ENCODE assay signal across 11 mouse cellular contexts in the genomic region with DNA sequence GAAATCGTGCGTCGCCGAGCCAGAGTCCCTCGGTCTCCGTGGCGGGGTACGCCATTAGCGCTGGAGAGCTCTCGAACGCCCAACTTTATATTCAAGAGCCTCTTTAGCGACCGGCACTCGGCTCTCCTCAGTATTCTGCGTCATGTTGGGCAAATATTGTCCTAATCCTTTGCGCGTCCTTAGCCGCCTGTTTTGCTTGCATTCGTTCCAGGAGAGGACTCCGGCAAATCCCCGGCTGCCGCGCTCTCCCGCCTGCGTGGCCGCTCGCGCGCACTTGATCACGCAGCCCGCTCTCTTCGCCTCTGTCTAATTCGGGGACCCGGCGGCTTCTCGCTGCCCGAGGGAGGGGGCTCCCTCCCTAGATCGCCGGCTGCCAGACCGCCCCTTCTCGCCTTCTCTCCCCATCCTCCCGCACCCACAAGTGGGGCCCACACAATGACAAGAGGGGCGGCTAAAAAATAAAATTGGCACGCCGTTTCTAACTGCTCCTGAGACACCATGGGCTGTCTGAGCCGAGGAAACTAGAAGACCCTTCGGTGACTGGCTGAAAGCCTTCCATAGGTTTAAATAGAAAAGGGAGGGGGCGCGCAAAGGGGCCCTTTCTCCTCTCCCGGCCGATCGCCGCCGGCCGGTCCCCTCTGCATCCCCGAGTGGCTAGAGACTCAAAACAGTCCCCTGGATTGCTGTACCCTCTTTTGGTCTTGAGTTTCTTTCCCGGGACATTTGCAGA. TPM values are rescaled to one million over a fixed set of nuclear protein-coding genes. Genes with fewer than 3 reads are reported as not detected.
DNase-seq lines count a peak whose midpoint lies in the region; ATAC-seq and TF ChIP-seq lines count a peak whose summit lies in the region.
"Had no signal": no experiment of that assay in that cellular context is flagged by ENCODE, and none has a peak within 500 bp of the region (broad histone marks: within the 10 kb centered on the region; RNA-seq: fewer than 3 reads in every experiment).

No protein-coding gene starts in this region.

- H3K27ac ChIP-seq in ES-Bruce4 (ENCODE audit: insufficient read depth, low read length), result no peak overlapping the region
- no peak overlapping the region for H3K27ac ChIP-seq in forebrain, embryonic 11.5 days (ENCODE audit: low read depth, low read length)
- no peak overlapping the region for H3K27ac ChIP-seq in limb, embryonic 13.5 days
- H3K27ac ChIP-seq in midbrain, embryonic 13.5 days, result peak overlapping the region; percentile 87
- H3K27ac ChIP-seq in kidney, embryonic 16.5 days (ENCODE audit: low read length), result no peak overlapping the region

- no peaks in the 10 kb centered on the region for H3K36me3 ChIP-seq in ES-Bruce4 (ENCODE audit: control insufficient read depth, insufficient read depth, low read length, poor library complexity, severe bottlenecking)
- H3K36me3 ChIP-seq in forebrain, embryonic 11.5 days (ENCODE audit: control insufficient read depth, insufficient read depth, low read length), result no peaks in the 10 kb centered on the region
- H3K36me3 ChIP-seq in limb, embryonic 13.5 days, result no peaks in the 10 kb centered on the region
- H3K36me3 ChIP-seq in midbrain, embryonic 13.5 days, result no peaks in the 10 kb centered on the region
- H3K36me3 ChIP-seq in kidney, embryonic 16.5 days (ENCODE audit: insufficient read depth, low read length), result no peaks in the 10 kb centered on the region

- no peaks in the 10 kb centered on the region for H3K9me3 ChIP-seq in ES-Bruce4 (replicated peaks; ENCODE audit: control insufficient read depth, insufficient read depth, low read length, poor library complexity, severe bottlenecking)
- no peaks in the 10 kb centered on the region for H3K9me3 ChIP-seq in forebrain, embryonic 11.5 days (ENCODE audit: control insufficient read depth, low read length)
- no peaks in the 10 kb centered on the region for H3K9me3 ChIP-seq in limb, embryonic 13.5 days
- no peaks in the 10 kb centered on the region for H3K9me3 ChIP-seq in midbrain, embryonic 13.5 days
- no peaks in the 10 kb centered on the region for H3K9me3 ChIP-seq in kidney, embryonic 16.5 days (ENCODE audit: low read length)
- H3K9me3 ChIP-seq: megakaryocyte, embryonic 14.5 days had no signal

- WGBS in forebrain, embryonic 11.5 days, result under 1% methylated on average over 57 of the region's 57 CpGs
- under 1% methylated on average over 57 of the region's 57 CpGs for WGBS in limb, embryonic 13.5 days
- WGBS in midbrain, embryonic 13.5 days, result under 1% methylated on average over 57 of the region's 57 CpGs
- WGBS in kidney, embryonic 16.5 days, result under 1% methylated on average over 57 of the region's 57 CpGs

- H3K4me1 ChIP-seq in ES-Bruce4 (ENCODE audit: control insufficient read depth, insufficient read depth, low read length), result no peaks in the 10 kb centered on the region
- peaks cover 35% of the 10 kb centered on the region for H3K4me1 ChIP-seq in forebrain, embryonic 11.5 days (replicated peaks; ENCODE audit: control insufficient read depth, insufficient read depth, low read length)
- H3K4me1 ChIP-seq in limb, embryonic 13.5 days, result peaks cover 22% of the 10 kb centered on the region
- H3K4me1 ChIP-seq in midbrain, embryonic 13.5 days (replicated peaks), result peaks cover 90% of the 10 kb centered on the region
- H3K4me1 ChIP-seq in kidney, embryonic 16.5 days (ENCODE audit: insufficient read depth, low read length), result peaks cover 11% of the 10 kb centered on the region
- H3K4me1 ChIP-seq: megakaryocyte, embryonic 14.5 days had no signal

- H3K4me3 ChIP-seq in ES-Bruce4 (ENCODE audit: low read depth, low read length), result peak overlapping the region; percentile 30
- peak overlapping the region; percentile 27 for H3K4me3 ChIP-seq in forebrain, embryonic 11.5 days (ENCODE audit: low read depth, low read length)
- peak overlapping the region; percentile 31 for H3K4me3 ChIP-seq in limb, embryonic 13.5 days
- peak overlapping the region; percentile 56 for H3K4me3 ChIP-seq in midbrain, embryonic 13.5 days (replicated peaks)
- H3K4me3 ChIP-seq in kidney, embryonic 16.5 days (ENCODE audit: low read length), result no peak overlapping the region
- H3K4me3 ChIP-seq: megakaryocyte, embryonic 14.5 days had no signal

- no peak for ATAC-seq in forebrain, embryonic 11.5 days (replicated peaks; ENCODE audit: low FRiP score)
- no peak for ATAC-seq in limb, embryonic 13.5 days (ENCODE audit: low FRiP score, low read depth)
- ATAC-seq in midbrain, embryonic 13.5 days, result no peak
- ATAC-seq in kidney, embryonic 16.5 days (ENCODE audit: low FRiP score, low TSS enrichment), result no peak

- H3K4me2 ChIP-seq in forebrain, embryonic 11.5 days (ENCODE audit: low read depth, low read length, severe bottlenecking), result peak overlapping the region; percentile 32; the same call in 1 of the 2 replicates
- H3K4me2 ChIP-seq in limb, embryonic 13.5 days (replicated peaks), result peak overlapping the region; percentile 19; the same call in 1 of the 2 replicates
- peak overlapping the region; percentile 60 for H3K4me2 ChIP-seq in midbrain, embryonic 13.5 days (replicated peaks)
- no peak overlapping the region for H3K4me2 ChIP-seq in kidney, embryonic 16.5 days (replicated peaks; ENCODE audit: low read depth, low read length)

- no peak overlapping the region for H3K9ac ChIP-seq in ES-Bruce4 (ENCODE audit: low read depth, poor library complexity, severe bottlenecking)
- peak overlapping the region; percentile 32 for H3K9ac ChIP-seq in forebrain, embryonic 11.5 days (ENCODE audit: low read length)
- H3K9ac ChIP-seq in limb, embryonic 13.5 days, result peak overlapping the region; percentile 31; the same call in 1 of the 2 replicates
- peak overlapping the region; percentile 81 for H3K9ac ChIP-seq in midbrain, embryonic 13.5 days (replicated peaks)
- no peak overlapping the region for H3K9ac ChIP-seq in kidney, embryonic 16.5 days (replicated peaks; ENCODE audit: low read length)

- H3K27me3 ChIP-seq in ES-Bruce4 (ENCODE audit: control insufficient read depth, insufficient read depth, low read length, poor library complexity, severe bottlenecking), result peaks cover 62% of the 10 kb centered on the region
- peaks cover 95% of the 10 kb centered on the region for H3K27me3 ChIP-seq in forebrain, embryonic 11.5 days (ENCODE audit: control insufficient read depth, insufficient read depth, low read length)
- peaks cover 100% of the 10 kb centered on the region for H3K27me3 ChIP-seq in limb, embryonic 13.5 days
- peaks cover 99% of the 10 kb centered on the region for H3K27me3 ChIP-seq in midbrain, embryonic 13.5 days
- H3K27me3 ChIP-seq in kidney, embryonic 16.5 days (ENCODE audit: insufficient read depth, low read length), result peaks cover 100% of the 10 kb centered on the region

- DNase-seq in forebrain, embryonic 11.5 days (ENCODE audit: low spot score), result peak; percentile 77
- DNase-seq in T-cell, adult 2 months (ENCODE audit: low spot score), result no peak
- no peak for DNase-seq in heart, postnatal 4 days
- no peak for DNase-seq in gastrocnemius, postnatal 4 days (ENCODE audit: low spot score in 2 of 2)
- DNase-seq: right cerebral cortex, postnatal 14 days had no signal

- TF ChIP-seq POLR2A in ES-Bruce4 (IDR thresholded peaks at IDR 0.05; ENCODE audit: insufficient read depth, low read length), result no peak

- TF ChIP-seq CTCF in ES-Bruce4 (IDR thresholded peaks at IDR 0.05; ENCODE audit: low read depth, low read length), result no peak

- TF ChIP-seq EP300 in ES-Bruce4 (IDR thresholded peaks at IDR 0.05; ENCODE audit: insufficient read depth, low read depth, low read length), result no peak

RNA-seq across cellular contexts. Expression of gene Pax7, which starts 1.7 kb away (rescaled TPM):
- polyA plus RNA-seq in ES-Bruce4 (2011; ENCODE audit: insufficient read depth, insufficient read length, low read depth, missing spikeins), result not detected in 2 replicates
- 0.57 and 0.73 TPM in 2 replicates for polyA plus RNA-seq in forebrain, embryonic 11.5 days (2014; fragmentation: Nextera tagmentation; extraction: Ambion mirVana)
- polyA plus RNA-seq in limb, embryonic 13.5 days (2015; fragmentation: Nextera tagmentation; extraction: Ambion mirVana), result 0.90 and 0.92 TPM in 2 replicates
- polyA plus RNA-seq in midbrain, embryonic 13.5 days (2015; fragmentation: Nextera tagmentation; extraction: Ambion mirVana), result 4.9 and 6.5 TPM in 2 replicates
- 0.03 TPM in 1 of 2 replicates, not detected in the other for polyA plus RNA-seq in kidney, embryonic 16.5 days (2015; fragmentation: Nextera tagmentation; extraction: Ambion mirVana)
- total RNA-seq in heart, postnatal 4 days (2021), result not detected
- total RNA-seq in gastrocnemius, postnatal 4 days (2021), result 10 to 100 TPM; 21.6 to 22.3 TPM
- polyA plus RNA-seq: gonadal fat pad, adult 2 months had no signal

Comparison
In these comparisons a context has a peak if more than half of its experiments do, and no peak if none do; other contexts are left out.
1. H3K9ac ChIP-seq: peak in forebrain, embryonic 11.5 days (single experiment), limb, embryonic 13.5 days (single experiment) and midbrain, embryonic 13.5 days (single experiment); none in ES-Bruce4 (single experiment) and kidney, embryonic 16.5 days (single experiment).